Mouse (Mus musculus) midbrain, embryonic 11.5 days (tissue): ENCODE measurements around the gene Spint5. TPM values are rescaled to one million over a fixed set of nuclear protein-coding genes. Genes with fewer than 3 reads are reported as not detected.

Experiments
- ATAC-seq: fragments of 200-750 bp; cut with Nextera tagmentation; 2 replicates; pipeline ENCODE4 v1.8.0; 2017; ENCODE audit warnings: moderate TSS enrichment, moderate library complexity; ENCODE audit not compliant: low FRiP score
- DNase-seq: peaks from one replicate; pipeline ENCODE4 v3.0.0; 2015; ENCODE audit warnings: low spot score; ENCODE audit errors: missing footprints
- H3K27ac ChIP-seq: fragments of 300-500 bp; sonication (generic); 2 replicates; pipeline ENCODE4 v1.5.1; 2014; ENCODE audit warnings: low read depth, low read length
- H3K27me3 ChIP-seq: fragments of 300-500 bp; sonication (generic); 2 replicates; pipeline ENCODE4 v1.6.1; 2014; ENCODE audit warnings: mild to moderate bottlenecking, low read length, moderate library complexity, mixed read lengths; ENCODE audit not compliant: control insufficient read depth, insufficient read depth
- H3K36me3 ChIP-seq: fragments of 300-500 bp; sonication (generic); 2 replicates; pipeline ENCODE4 v1.6.1; 2014; ENCODE audit warnings: mild to moderate bottlenecking, low read length, moderate library complexity, mixed read lengths; ENCODE audit not compliant: control insufficient read depth, insufficient read depth
- H3K4me1 ChIP-seq: fragments of 300-500 bp; sonication (generic); 2 replicates; pipeline ENCODE4 v1.6.1; 2014; ENCODE audit warnings: low read length; ENCODE audit not compliant: control insufficient read depth, insufficient read depth
- H3K4me2 ChIP-seq: fragments of 300-500 bp; sonication (generic); 2 replicates; pipeline ENCODE4 v1.6.1; 2014; ENCODE audit warnings: mild to moderate bottlenecking, moderate library complexity
- H3K4me3 ChIP-seq: fragments of 300-500 bp; sonication (generic); 2 replicates; pipeline ENCODE4 v1.5.1; 2014; ENCODE audit warnings: low read depth, low read length
- H3K9ac ChIP-seq: fragments of 300-500 bp; sonication (generic); 2 replicates; pipeline ENCODE4 v1.6.1; 2014; ENCODE audit warnings: low read length
- H3K9me3 ChIP-seq: fragments of 300-500 bp; sonication (generic); 2 replicates; pipeline ENCODE4 v1.6.1; 2016; ENCODE audit warnings: low read length; ENCODE audit not compliant: control insufficient read depth
- WGBS: fragments of 180-500 bp; shearing (Covaris S2); extraction: QIAGEN DNeasy Blood & Tissue Kit; methylation state at CpG from one replicate; pipeline ENCODE4 v1.1.7; 2014; 5-methylcytosine and 5-hydroxymethylcytosine counted together
- polyA plus RNA-seq: library from polyadenylated mRNA; unstranded; fragments of >200 nt; fragmentation: Nextera tagmentation; extraction: Ambion mirVana; gene quantifications from 2 replicates; pipeline ENCODE4 v1.2.1, GENCODE M21; 2014

Spint5 gene
- polyA plus RNA-seq, 1 experiment from 2014 or later = not detected

DNA sequence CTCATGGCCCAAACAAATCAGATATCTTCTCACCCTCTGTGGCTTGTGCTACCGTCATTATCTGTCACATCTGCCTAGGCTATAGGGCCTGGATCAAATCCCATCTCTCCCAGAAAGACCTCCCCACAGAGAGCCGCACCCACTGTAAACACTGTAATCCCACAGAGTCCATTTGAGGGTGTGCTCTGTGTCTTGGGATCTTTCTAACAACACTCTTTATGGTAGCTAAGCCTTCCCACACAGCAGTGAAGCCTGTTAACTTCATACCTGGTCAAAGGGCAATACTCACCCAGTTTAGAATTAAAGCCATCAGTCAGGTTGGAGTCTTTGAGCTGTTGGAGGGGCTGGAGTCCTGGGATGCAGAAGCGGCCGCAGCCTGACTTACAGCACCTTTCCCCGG is 16.6 kb downstream of the Spint5 start:
- Histone ChIP-seq H3K27me3 (no peaks in the 10 kb centered on the region), H3K9me3 (no peaks in the 10 kb centered on the region), H3K4me3 (no peak overlapping the region), H3K9ac (no peak overlapping the region), H3K36me3 (no peaks in the 10 kb centered on the region), H3K4me1 (no peaks in the 10 kb centered on the region), H3K27ac (no peak overlapping the region), H3K4me2 (no peak overlapping the region)
- no peak for DNase-seq
- ATAC-seq = no peak
- 78% methylated on average over 5 of the region's 5 CpGs for WGBS

DNA sequence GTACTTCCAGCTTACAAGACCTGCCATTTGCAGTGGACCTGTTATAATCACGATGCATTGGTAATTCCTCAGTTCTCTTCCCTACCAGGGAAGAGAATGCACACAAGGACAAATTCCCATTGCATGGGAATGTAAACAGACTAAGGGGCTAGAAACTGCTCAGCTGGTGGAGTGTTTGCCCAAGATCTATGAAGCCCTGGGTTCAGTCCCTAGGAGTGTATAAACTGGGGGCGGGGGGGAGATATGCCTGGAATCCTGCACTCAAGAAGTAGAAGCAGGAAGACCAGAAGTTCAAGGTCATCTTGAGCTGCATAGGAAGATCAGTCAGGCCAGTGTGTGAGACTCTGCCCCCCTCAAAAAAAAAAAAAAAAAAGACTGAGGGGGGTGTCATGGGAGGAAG is 18.2 kb downstream of the Spint5 start:
- H3K4me3 ChIP-seq = no peak overlapping the region
- no peak overlapping the region for H3K4me2 ChIP-seq
- no peak overlapping the region for H3K9ac ChIP-seq
- no peak for DNase-seq
- WGBS = 81% methylated on average over 2 of the region's 2 CpGs
- H3K27me3 ChIP-seq = no peaks in the 10 kb centered on the region
- no peaks in the 10 kb centered on the region for H3K9me3 ChIP-seq
- no peaks in the 10 kb centered on the region for H3K4me1 ChIP-seq
- no peak overlapping the region for H3K27ac ChIP-seq
- H3K36me3 ChIP-seq = no peaks in the 10 kb centered on the region
- ATAC-seq = no peak

DNA sequence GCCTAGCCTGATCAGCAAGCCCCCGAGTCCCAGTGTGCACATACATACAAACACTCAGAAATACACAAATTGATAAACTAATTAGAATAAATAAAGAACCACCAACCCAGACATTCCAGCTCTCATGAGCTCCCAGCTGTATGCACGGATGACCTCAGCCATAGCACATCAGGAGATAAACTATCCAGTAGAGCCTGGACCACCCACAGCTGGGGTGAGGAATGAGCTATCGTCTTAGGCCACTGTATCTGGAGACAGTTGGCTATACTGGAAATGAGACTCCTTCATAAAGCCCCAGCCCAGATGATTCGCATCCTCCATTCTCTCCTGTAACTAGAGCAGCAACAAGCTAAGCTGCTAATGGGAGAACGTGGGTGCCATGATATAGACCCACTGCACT is 19.7 kb downstream of the Spint5 start:
- no peaks in the 10 kb centered on the region for H3K27me3 ChIP-seq
- WGBS = 78% methylated on average over 5 of the region's 5 CpGs
- no peak overlapping the region for H3K4me2 ChIP-seq
- no peaks in the 10 kb centered on the region for H3K36me3 ChIP-seq
- no peak overlapping the region for H3K27ac ChIP-seq
- DNase-seq (no peak), ATAC-seq (no peak)
- H3K9ac ChIP-seq = no peak overlapping the region
- H3K9me3 ChIP-seq = no peaks in the 10 kb centered on the region
- no peak overlapping the region for H3K4me3 ChIP-seq
- H3K4me1 ChIP-seq = no peaks in the 10 kb centered on the region

DNA sequence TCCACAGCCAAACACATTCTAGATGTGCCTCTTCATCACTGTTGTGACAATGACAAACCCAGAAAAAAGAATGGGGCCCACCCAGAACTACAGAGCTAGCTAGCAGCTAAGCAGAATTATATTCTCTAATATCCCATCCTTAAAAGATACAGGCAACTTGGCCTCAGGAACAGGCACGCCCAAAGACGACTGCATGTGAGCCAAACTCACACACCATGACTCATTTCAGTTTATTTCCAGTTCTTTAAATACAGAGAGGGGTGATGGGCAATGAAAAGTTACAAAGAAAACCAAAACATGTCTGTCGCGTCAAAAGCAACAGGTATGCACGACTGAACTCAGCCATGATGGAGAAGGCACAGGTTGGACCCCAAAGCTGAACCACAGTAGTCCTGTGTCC is 20.3 kb downstream of the Spint5 start:
- Histone ChIP-seq H3K36me3 (no peaks in the 10 kb centered on the region), H3K9ac (no peak overlapping the region), H3K4me1 (no peaks in the 10 kb centered on the region), H3K4me2 (no peak overlapping the region), H3K9me3 (no peaks in the 10 kb centered on the region), H3K4me3 (no peak overlapping the region), H3K27ac (no peak overlapping the region), H3K27me3 (no peaks in the 10 kb centered on the region)
- no peak for ATAC-seq
- no peak for DNase-seq
- WGBS = 91% methylated on average over 5 of the region's 5 CpGs

DNA sequence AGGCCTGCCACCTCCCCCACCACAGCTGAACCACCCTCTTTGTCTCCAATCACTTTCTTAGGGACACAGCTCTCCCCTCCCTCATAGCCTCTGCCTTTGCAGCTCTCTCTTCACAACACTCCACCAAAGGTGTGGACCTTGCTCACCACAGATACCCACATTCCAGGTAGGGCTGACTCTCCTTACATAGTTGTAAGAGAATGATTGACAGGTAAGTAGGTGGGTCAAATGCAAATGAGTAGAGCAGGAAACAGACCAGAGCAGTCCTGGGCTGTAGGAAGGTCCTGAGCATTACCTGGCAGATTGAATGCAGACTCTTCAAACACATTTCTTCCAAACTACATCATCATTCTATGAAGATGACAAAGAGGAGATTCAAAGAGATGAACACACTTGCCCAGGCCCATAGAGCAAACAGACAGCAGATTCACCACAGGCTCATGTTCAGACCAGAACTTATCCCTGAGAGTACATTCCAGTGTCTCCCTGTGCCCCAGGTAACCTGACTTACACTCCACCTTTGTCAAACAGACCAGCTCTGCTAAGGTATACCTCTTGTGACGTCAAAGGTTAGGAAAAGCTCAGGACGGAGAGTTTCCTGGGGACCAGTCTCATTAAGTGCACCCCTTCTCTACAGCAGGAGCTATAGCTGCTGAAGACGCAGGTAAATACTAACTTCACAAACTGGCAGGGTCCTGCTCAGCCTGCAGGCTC is 22.4 kb downstream of the Spint5 start:
- 68% methylated on average over 3 of the region's 3 CpGs for WGBS
- H3K9ac ChIP-seq = no peak overlapping the region

DNA sequence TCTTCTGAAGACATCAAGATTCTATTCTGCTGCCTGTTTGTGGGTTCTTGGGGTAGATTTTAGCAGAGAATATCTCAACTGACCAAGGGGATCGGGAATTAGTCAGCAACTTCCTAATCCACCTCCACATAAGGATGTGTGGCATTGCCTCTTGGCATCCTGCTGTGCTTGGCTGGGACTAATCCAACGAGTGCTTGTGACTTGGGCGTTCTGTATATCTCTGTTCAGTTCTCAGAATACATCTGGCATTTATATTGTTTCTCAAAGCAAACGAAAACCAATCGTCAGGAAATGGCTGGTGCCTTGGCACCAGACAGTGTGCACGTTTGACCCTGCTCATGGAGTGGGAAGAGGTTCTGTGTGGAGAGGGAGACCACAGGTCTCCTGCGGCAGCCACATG is 24.8 kb downstream of the Spint5 start:
- H3K36me3 ChIP-seq = no peaks in the 10 kb centered on the region
- H3K27ac ChIP-seq = no peak overlapping the region
- H3K4me1 ChIP-seq = no peaks in the 10 kb centered on the region; the same call in 1 of the 2 replicates
- H3K9me3 ChIP-seq = no peaks in the 10 kb centered on the region
- H3K4me2 ChIP-seq = no peak overlapping the region
- ATAC-seq (no peak), DNase-seq (no peak)
- 61% methylated on average over 7 of the region's 7 CpGs for WGBS
- H3K4me3 ChIP-seq = no peak overlapping the region
- no peak overlapping the region for H3K9ac ChIP-seq
- H3K27me3 ChIP-seq = no peaks in the 10 kb centered on the region

More for the DNA sequence above, 22.4 kb downstream of the Spint5 start:
- no peak overlapping the region for H3K4me3 ChIP-seq
- H3K27ac ChIP-seq = no peak overlapping the region
- H3K36me3 ChIP-seq = no peaks in the 10 kb centered on the region
- no peaks in the 10 kb centered on the region for H3K9me3 ChIP-seq
- H3K4me2 ChIP-seq = no peak overlapping the region
- no peaks in the 10 kb centered on the region for H3K4me1 ChIP-seq
- DNase-seq (no peak), ATAC-seq (no peak)
- no peaks in the 10 kb centered on the region for H3K27me3 ChIP-seq

DNA sequence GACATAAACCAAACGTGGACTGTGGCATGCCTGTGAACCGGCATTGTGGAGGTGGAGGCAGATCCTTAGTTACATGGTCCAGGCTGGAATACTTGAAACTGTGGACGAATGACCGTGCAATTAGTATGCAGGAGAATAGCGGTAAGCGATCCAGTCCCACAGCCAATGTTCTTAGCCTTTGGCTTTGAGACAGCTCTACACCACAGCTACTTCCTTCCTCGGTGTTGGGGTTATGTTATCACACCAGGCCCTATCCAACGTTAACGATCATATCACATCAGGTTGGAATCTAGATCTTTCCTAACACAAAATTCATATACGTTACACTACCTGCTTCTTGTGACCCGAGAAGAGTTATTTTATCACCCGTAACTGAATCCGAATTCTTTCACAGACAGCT is 29.9 kb downstream of the Spint5 start:
- Histone ChIP-seq H3K9ac (peak overlapping the region; percentile 92), H3K36me3 (no peaks in the 10 kb centered on the region), H3K4me3 (peak overlapping the region; percentile 88; the same call in 1 of the 2 replicates), H3K4me2 (peak overlapping the region; percentile 89), H3K4me1 (peaks cover 12% of the 10 kb centered on the region), H3K27me3 (no peaks in the 10 kb centered on the region), H3K9me3 (no peaks in the 10 kb centered on the region), H3K27ac (no peak overlapping the region)
- DNase-seq (no peak), ATAC-seq (no peak)
- 76% methylated on average over 13 of the region's 13 CpGs for WGBS

DNA sequence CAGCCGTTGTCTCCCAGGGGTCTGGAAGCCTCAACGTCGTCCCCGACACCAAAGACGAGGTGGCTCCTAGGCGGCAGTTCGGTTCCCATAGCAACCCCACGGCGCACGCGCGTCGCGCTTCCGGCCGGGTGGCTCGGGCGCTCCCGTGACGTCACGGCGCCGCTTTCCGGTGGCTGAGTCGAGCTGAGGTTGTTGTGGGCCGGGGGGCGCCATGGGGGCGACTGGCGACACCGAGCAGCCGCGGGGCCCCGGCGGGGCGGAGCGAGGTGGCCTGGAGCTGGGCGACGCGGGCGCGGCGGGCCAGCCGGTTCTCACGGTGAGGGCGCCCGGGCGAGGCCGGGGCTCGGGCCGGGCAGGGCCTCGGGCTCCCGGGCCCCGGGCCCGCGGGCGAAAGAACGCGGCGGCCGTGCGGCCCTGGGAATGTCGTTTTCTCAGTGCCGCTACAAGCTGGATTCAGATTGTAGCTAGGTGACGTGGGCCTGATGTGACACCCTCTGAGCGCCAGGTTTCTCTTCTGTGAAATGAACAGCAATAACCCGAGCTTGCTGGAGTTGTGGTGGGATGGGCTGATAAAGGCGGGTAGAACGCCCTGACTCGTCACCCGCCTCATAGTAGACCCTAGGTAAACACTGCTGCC is 30.9 kb downstream of the Spint5 start, which contains the start of the genes Wfdc3 and Dnttip1:
Wfdc3 (minus strand) TSS at position 89 of the 637 bp plus-strand sequence.
Dnttip1 (plus strand) TSS at position 141 of the 637 bp plus-strand sequence.
- peak within 1 kb of the TSS; percentile 88 for H3K4me3 ChIP-seq
- H3K27me3 ChIP-seq = no peaks in the 10 kb centered on the region
- peak within 1 kb of the TSS; percentile 32; the same call in 1 of the 2 replicates for H3K27ac ChIP-seq
- peak within 1 kb of the TSS; percentile 89 for H3K4me2 ChIP-seq
- DNase-seq = peak; percentile 100
- H3K9ac ChIP-seq = peak within 1 kb of the TSS; percentile 92
- no peaks in the 10 kb centered on the region for H3K36me3 ChIP-seq
- under 1% methylated on average over 70 of the region's 70 CpGs for WGBS
- H3K4me1 ChIP-seq = peaks cover 12% of the 10 kb centered on the region
- H3K9me3 ChIP-seq = no peaks in the 10 kb centered on the region
- peak; percentile 94 for ATAC-seq

DNA sequence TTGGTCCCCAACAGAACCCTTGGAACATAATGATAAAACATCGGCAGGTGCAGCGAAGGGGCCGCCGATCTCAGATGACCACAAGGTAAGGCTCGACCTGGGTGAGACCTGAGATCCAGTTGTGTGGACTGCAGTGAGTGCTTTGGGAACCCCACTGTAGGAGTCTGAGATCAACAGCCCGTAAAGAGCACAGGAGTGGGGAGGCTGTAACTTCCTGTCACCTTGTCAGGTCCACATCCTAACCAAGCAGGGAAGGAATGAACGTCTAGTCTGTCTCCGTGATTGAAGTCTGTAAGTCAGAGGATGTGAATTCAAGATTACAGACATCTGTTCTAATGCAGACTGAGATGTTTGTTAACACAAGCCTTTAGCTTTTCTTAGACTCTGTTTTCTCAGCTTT is 31.6 kb downstream of the Spint5 start:
- H3K27ac ChIP-seq = no peak overlapping the region
- H3K9ac ChIP-seq = peak overlapping the region; percentile 92
- no peaks in the 10 kb centered on the region for H3K9me3 ChIP-seq
- H3K4me2 ChIP-seq = peak overlapping the region; percentile 89
- H3K4me1 ChIP-seq = peaks cover 12% of the 10 kb centered on the region
- H3K4me3 ChIP-seq = peak overlapping the region; percentile 88
- WGBS = 66% methylated on average over 8 of the region's 8 CpGs
- DNase-seq (no peak), ATAC-seq (no peak)
- no peaks in the 10 kb centered on the region for H3K27me3 ChIP-seq
- H3K36me3 ChIP-seq = no peaks in the 10 kb centered on the region
